Mouse (Mus musculus): ENCODE data around the gene Maml3. TPM values are rescaled to one million over a fixed set of nuclear protein-coding genes. Genes with fewer than 3 reads are reported as not detected.

Gene Maml3
- polyA plus RNA-seq, 1 experiment from 2014 or later = 5.6 TPM

- no peak for TF ChIP-seq EP300 (IDR thresholded peaks at IDR 0.05)
- TF ChIP-seq CTCF (IDR thresholded peaks at IDR 0.05) = no peak
- Histone ChIP-seq H3K27me3 (replicated peaks; ENCODE audit: insufficient read depth, low read length) (no peaks in the 10 kb centered on the region), H3K9ac (replicated peaks; ENCODE audit: low read depth) (no peak overlapping the region), H3K9me3 (ENCODE audit: low read length) (no peaks in the 10 kb centered on the region), H3K36me3 (ENCODE audit: insufficient read depth, low read length) (no peaks in the 10 kb centered on the region), H3K4me1 (ENCODE audit: insufficient read depth, low read depth, low read length) (peaks cover 25% of the 10 kb centered on the region), H3K4me2 (replicated peaks; ENCODE audit: low read depth, low read length) (no peak overlapping the region), H3K4me3 (ENCODE audit: low read depth, low read length) (no peak overlapping the region), H3K27ac (ENCODE audit: low read length) (no peak overlapping the region)
- 78% methylated on average over 8 of the region's 8 CpGs for WGBS
- ATAC-seq (no peak), DNase-seq (ENCODE audit: low spot score) (no peak)
Observed at GRCm38 (mm10) chr3:51913498-51913897, 191.4 kb downstream of the Maml3 start.

DNA sequence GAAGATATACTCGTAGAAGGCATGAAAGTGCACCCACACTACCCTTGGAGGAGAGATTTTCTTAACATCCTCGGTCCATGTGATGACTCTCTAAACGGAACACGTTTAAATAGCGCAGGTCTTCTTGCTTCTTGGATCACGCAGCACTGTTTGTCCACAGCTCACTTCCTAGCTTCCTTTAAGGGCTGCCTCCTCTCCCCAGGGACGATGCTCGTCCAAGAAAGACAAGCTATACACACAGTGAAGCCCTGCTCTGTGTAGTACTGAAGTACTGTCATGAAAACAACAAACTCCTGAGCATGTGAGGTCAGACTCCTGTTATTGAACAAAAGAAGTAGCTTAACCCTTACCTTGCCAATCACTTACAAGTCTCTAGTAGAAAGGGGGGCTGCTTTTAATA lies 192.7 kb downstream of the Maml3 start:
- Histone ChIP-seq H3K4me3 (ENCODE audit: low read depth, low read length) (no peak overlapping the region), H3K27me3 (replicated peaks; ENCODE audit: insufficient read depth, low read length) (no peaks in the 10 kb centered on the region), H3K4me2 (replicated peaks; ENCODE audit: low read depth, low read length) (no peak overlapping the region), H3K36me3 (ENCODE audit: insufficient read depth, low read length) (no peaks in the 10 kb centered on the region), H3K9ac (replicated peaks; ENCODE audit: low read depth) (no peak overlapping the region), H3K9me3 (ENCODE audit: low read length) (no peaks in the 10 kb centered on the region), H3K27ac (ENCODE audit: low read length) (no peak overlapping the region), H3K4me1 (ENCODE audit: insufficient read depth, low read depth, low read length) (peaks cover 29% of the 10 kb centered on the region)
- ATAC-seq (no peak), DNase-seq (ENCODE audit: low spot score) (no peak)
- 36% methylated on average over 8 of the region's 8 CpGs for WGBS
- TF ChIP-seq CTCF (IDR thresholded peaks at IDR 0.05) = no peak
- no peak for TF ChIP-seq EP300 (IDR thresholded peaks at IDR 0.05)

DNA sequence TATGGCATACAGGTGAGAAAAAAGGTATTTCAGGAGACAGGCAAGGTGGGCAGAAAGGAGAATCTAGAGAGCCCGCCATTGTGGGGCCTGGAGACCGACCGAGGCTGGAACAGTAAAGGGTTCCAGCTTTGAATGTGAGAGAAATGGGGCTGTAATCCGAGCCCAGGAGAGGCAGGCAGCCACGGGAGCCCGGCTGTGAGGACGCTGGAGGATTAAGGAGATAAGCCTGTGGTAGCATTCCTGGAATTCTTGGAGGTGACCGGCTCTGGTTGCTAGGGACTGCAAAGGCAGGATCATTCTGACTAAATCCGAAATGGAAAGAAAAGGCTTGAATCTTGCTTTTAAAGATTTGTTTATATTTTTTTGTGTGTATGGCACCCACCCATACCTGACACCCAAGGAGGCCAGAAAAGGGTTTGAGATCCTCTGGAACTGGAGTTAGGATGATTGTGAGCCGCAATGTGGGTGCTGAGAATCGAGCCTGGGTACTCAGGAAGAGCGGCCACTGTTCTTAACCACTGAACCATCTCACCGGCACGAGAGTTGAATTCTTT lies 196.4 kb downstream of the Maml3 start:
- Histone ChIP-seq H3K36me3 (ENCODE audit: insufficient read depth, low read length) (no peaks in the 10 kb centered on the region), H3K4me1 (ENCODE audit: insufficient read depth, low read depth, low read length) (peaks cover 12% of the 10 kb centered on the region), H3K4me3 (ENCODE audit: low read depth, low read length) (no peak overlapping the region), H3K9ac (replicated peaks; ENCODE audit: low read depth) (no peak overlapping the region), H3K4me2 (replicated peaks; ENCODE audit: low read depth, low read length) (0 out of 2 replicates have a peak overlapping the region, but pooled peaks have one; percentile 5), H3K27me3 (replicated peaks; ENCODE audit: insufficient read depth, low read length) (no peaks in the 10 kb centered on the region), H3K9me3 (ENCODE audit: low read length) (no peaks in the 10 kb centered on the region), H3K27ac (ENCODE audit: low read length) (no peak overlapping the region)
- peak; percentile 50 for DNase-seq (ENCODE audit: low spot score)
- whole genome bisulfite sequencing = 36% methylated on average over 14 of the region's 14 CpGs
- ATAC-seq = peak; percentile 37; the same call in 1 of the 2 replicates
- TF ChIP-seq CTCF (IDR thresholded peaks at IDR 0.05) (no peak), EP300 (IDR thresholded peaks at IDR 0.05) (no peak)

DNA sequence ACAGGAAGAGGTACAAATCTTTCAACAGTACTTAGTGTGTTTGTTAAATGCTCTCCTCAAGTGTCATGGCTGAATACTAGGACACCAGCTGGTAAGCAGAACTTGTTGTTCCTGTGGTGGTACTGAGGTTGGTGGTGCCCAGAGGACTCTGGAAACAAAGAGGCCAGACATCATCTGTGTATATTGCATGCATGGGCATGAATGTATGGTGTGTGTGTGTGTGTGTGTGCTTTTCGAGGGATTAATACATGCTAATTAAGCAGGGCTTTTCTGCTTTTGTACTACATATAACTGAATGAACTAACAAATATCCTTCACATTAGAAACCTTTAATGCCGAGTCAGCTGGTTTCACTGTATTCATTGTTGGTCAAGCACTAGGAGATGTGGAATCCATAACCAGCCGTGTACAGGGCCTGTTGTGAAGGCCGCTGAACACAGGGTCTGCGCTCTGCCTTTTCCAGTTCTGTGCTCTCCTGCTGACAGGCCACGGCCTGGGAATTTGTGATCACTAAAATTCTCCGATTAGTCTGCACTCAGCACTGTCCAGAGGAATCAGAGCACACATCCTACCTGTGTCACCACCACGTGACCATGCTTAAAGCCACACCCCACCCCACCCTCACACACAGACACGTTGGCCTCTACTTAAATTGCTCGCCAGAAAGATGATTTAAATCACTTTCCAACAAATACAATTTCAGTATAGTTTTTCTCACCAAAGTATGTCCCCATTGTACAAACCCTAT lies 197.6 kb downstream of the Maml3 start:
- 59% methylated on average over 10 of the region's 10 CpGs for WGBS
- TF ChIP-seq EP300 (IDR thresholded peaks at IDR 0.05) (no peak), CTCF (IDR thresholded peaks at IDR 0.05) (no peak)
- H3K4me3 ChIP-seq (ENCODE audit: low read depth, low read length) = no peak overlapping the region
- H3K36me3 ChIP-seq (ENCODE audit: insufficient read depth, low read length) = no peaks in the 10 kb centered on the region
- no peak for DNase-seq (ENCODE audit: low spot score)
- peak; percentile 26; the same call in 1 of the 2 replicates for ATAC-seq
- no peak overlapping the region for H3K4me2 ChIP-seq (replicated peaks; ENCODE audit: low read depth, low read length)
- no peak overlapping the region for H3K27ac ChIP-seq (ENCODE audit: low read length)
- no peaks in the 10 kb centered on the region for H3K27me3 ChIP-seq (replicated peaks; ENCODE audit: insufficient read depth, low read length)
- no peak overlapping the region for H3K9ac ChIP-seq (replicated peaks; ENCODE audit: low read depth)
- no peaks in the 10 kb centered on the region for H3K9me3 ChIP-seq (ENCODE audit: low read length)
- H3K4me1 ChIP-seq (ENCODE audit: insufficient read depth, low read depth, low read length) = peaks cover 12% of the 10 kb centered on the region

DNA sequence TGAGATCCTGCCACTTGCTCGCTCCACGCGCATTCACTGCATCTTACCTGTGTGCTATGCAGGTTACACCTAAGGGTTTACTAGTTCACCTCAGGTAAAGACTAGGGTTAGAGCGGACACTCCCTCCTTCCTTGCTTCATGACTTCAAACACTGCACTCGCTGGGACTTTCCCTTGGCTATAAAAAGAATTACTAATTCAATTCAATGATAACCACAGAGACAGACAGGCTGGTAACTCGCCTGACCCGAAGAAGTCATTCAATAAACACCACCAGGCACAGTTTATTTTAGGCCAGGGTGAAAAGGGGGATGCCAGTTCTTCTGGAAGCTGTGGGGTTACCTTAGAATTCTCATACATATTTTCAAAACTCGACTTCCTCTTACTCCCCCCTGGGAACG lies 199.0 kb downstream of the Maml3 start:
- Histone ChIP-seq H3K4me2 (replicated peaks; ENCODE audit: low read depth, low read length) (no peak overlapping the region), H3K9ac (replicated peaks; ENCODE audit: low read depth) (no peak overlapping the region), H3K27me3 (replicated peaks; ENCODE audit: insufficient read depth, low read length) (no peaks in the 10 kb centered on the region), H3K4me3 (ENCODE audit: low read depth, low read length) (no peak overlapping the region), H3K4me1 (ENCODE audit: insufficient read depth, low read depth, low read length) (peaks cover 14% of the 10 kb centered on the region), H3K27ac (ENCODE audit: low read length) (no peak overlapping the region), H3K9me3 (ENCODE audit: low read length) (no peaks in the 10 kb centered on the region), H3K36me3 (ENCODE audit: insufficient read depth, low read length) (no peaks in the 10 kb centered on the region)
- DNase-seq (ENCODE audit: low spot score) (no peak), ATAC-seq (no peak)
- 40% methylated on average over 9 of the region's 9 CpGs for WGBS
- TF ChIP-seq CTCF (IDR thresholded peaks at IDR 0.05) = no peak
- no peak for TF ChIP-seq EP300 (IDR thresholded peaks at IDR 0.05)

GRCm38 (mm10) chr3:51904357-51904855 lies 200.5 kb downstream of the Maml3 start:
- no peak for TF ChIP-seq CTCF (IDR thresholded peaks at IDR 0.05)
- TF ChIP-seq EP300 (IDR thresholded peaks at IDR 0.05) = no peak
- H3K36me3 ChIP-seq (ENCODE audit: insufficient read depth, low read length) = no peaks in the 10 kb centered on the region
- H3K27ac ChIP-seq (ENCODE audit: low read length) = no peak overlapping the region
- no peaks in the 10 kb centered on the region for H3K9me3 ChIP-seq (ENCODE audit: low read length)
- no peaks in the 10 kb centered on the region for H3K27me3 ChIP-seq (replicated peaks; ENCODE audit: insufficient read depth, low read length)
- H3K4me1 ChIP-seq (ENCODE audit: insufficient read depth, low read depth, low read length) = peaks cover 12% of the 10 kb centered on the region
- no peak overlapping the region for H3K4me3 ChIP-seq (ENCODE audit: low read depth, low read length)
- no peak for ATAC-seq
- H3K9ac ChIP-seq (replicated peaks; ENCODE audit: low read depth) = no peak overlapping the region
- 66% methylated on average over 12 of the region's 12 CpGs for WGBS
- no peak for DNase-seq (ENCODE audit: low spot score)
- H3K4me2 ChIP-seq (replicated peaks; ENCODE audit: low read depth, low read length) = no peak overlapping the region

All from lung, postnatal 0 days (tissue).